Mouse (Mus musculus): ENCODE results near the gene Zfp704.

Gene Zfp704

DNA sequence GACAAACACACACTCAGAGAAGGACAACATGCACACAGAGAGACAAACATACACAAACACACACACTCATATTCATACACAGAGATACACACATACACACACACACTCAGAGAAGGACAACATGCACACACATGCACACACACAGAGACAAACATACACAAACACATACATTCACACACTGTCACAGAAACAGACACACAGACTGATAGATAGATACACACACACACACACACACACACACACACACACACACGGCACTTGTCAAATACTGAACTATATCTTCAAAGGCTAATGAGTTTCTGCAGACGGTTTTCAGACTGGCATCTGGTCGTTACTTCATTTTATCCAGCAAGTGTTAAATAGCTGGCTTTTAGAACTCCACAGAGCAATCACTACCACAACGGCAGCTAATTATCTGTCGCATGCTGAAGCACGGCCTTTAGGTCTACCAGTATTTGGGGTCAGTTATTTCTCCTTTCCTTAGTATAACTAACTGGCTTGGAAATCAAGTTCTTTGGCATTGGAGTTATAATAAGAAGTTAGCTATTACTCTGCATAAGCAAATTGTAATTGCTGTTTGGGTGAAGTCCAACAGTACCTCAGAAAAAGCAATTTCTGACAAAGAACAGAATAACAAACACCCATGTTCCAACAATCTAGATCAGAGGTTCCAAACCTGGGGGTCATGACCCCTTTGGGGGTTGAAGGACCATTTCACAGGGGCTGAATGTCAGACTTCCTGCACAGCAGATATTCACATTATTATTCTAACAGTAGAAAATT, 51.9 kb downstream of the Zfp704 start:
- no peak for DNase-seq (ENCODE audit: low spot score in 2 of 2)

DNA sequence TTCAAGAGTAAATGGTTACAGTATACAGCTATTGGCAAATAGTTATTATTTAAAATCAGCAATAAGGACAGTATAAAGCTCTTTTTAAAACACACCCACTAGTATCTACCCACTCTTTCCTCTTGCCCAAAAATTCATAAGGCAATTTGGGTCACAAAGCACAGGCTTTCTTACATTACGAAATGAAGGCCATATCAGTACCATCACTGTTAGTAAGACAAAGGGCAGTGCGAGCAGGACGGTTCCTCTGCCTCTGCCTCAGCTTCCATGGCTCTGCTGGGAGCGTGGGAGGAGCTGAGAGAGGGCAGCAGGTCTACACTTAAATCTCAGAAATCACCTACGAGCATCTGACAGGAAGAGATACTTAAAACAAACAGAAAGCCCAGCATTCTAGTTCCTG, 53.7 kb downstream of the Zfp704 start:
- no peak for DNase-seq (ENCODE audit: low spot score in 2 of 2)

DNA sequence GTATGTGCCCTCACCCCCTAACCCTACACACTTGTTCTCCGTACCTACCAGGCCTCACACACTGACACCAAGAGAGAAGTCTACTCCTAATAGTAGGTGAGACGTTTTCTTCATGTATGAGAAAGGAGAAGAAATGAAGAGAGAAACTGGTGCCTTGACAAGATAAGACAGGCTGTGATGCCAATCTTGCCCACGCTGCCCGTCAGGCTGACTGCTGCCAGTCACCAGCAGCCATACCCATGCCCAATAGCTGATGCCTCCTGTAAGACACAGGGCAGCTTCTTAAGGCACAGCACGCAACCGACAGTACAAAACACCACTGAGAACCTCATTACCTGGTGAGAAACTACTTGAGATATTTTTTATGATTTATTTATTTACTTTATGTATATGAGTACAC, 55.0 kb downstream of the Zfp704 start:
- no peak for DNase-seq (ENCODE audit: low spot score in 2 of 2)

DNA sequence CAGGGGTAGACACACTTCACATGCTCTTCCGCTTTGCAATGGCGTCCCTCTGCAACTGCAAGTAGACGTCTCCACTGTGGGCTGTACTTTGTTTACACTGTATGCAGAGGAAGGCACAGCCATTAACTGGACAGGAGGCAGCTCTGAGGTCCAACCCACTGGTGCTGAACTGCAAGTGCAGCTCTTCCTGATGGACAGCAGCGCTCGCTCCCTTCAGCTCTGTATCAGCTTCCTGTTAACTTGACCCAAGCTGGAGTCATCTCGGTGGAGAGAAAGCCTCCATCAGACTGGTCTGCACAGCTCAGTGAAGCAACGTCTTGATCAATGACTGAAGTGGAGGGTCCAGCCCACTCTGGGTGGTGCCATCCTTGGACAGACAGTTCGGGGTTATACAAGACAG, 57.6 kb downstream of the Zfp704 start:
- DNase-seq (ENCODE audit: low spot score in 2 of 2): no peak

DNA sequence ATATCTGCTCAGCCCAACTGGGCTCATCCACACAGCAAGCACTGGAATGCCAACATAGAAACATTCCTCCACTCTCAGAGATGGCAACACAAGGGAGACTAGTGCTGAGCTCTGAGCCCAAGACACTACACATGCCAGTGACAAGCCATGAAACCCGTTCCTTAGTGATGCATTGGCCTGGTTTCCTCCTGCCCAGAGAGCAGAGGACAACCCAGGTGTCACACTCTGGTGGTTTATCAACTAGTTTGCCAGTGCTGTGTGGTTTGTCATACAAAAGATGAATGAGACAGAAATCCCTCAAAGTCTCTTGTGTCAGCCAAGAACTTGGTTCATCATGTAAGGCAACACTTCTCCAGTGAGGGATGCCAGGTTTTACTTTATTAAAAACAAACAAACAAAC, 59.0 kb downstream of the Zfp704 start:
- DNase-seq (ENCODE audit: low spot score in 2 of 2): no peak

DNA sequence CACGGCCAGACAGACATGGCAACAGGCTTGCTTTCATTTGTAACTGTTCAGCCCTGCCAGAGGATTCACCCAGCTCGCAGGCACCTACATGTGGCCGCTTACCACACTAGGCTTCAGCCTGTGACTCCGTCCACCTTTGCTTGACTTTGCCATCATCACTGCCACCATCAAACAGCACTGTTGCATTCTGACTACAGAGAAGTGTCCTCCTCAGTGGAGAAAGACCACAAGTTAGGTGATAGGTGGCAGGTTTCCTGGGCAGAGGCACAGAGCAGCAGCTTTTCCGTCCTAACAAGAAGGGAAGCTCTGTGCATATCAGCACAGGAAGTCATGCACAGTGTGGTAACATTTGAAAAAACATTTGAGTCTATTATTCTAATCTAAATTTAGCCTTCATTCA, 60.1 kb downstream of the Zfp704 start:
- DNase-seq (ENCODE audit: low spot score in 2 of 2): no peak

DNA sequence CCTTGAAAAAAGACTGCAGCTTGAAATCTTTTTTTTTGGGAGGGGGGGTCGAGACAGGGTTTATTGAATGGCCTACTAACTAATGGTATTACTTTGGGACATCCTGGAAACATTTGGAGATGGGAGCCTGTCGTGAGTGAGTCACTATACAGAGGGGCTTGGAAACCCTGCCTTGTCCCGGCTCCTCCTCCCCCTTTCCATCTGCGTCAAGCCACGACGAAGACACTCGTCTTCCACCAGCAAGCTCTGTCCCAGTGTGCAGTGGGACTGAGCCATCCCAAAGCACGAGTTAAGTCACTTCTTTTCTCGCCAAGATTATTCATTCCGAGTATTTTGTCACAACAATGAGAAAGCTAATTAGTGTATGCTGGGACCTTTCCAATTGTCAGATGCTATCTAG, 61.7 kb downstream of the Zfp704 start:
- DNase-seq (ENCODE audit: low spot score in 2 of 2): no peak

DNA sequence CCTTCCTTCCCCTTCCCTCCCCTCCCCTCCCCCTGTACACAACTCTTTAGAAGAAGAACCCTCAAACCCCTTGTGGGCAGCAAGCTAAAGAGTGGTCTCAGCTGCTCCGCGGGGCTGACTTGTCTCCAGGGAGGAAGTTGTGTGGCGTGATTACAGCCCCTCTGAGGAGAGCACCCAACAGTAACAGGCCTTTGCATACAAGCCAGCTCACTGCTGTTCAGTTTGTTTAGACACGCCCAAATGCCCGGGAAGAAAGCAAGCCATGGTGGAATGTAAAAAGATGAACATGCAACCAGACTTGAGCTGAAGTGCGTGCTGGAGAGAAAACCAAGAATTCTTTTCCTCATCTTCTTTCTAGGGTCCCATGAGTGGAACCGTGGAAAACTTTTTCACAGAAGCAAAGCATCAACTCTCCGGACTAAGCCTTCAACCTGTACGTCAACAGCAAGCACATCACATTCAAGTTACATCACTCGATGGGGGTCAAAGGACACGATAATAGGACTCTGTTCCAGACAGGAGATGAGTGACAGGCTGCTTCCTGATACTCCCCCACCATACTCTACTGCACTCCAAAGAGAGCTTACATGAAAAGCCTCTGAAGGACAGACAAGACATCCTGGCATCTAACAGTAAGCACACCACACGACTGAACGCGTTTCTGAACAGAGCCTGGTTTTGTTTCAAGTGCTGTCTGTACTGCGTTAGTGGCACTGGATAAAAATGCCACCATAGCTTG, 62.8 kb downstream of the Zfp704 start:
- no peak for DNase-seq (ENCODE audit: low spot score in 2 of 2)

DNA sequence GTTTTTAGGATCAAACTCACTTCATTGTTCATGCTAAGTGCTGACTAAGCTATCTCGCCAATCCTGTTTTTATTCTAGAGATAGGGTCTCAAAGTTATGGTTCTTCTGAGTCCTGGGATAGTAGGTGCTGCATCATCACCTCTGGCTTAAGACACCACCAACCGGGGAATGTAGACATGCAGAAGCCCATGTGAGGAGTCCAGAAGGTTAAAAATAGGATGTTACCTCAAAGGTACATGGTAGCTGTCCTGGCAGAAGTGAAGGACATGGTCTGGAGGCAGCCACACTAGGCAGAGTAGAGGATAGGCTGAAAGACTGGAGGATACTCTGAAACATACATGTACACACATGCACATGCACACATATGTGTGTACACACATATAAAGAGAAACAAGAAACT, 65.5 kb downstream of the Zfp704 start:
- DNase-seq (ENCODE audit: low spot score in 2 of 2): no peak

DNA sequence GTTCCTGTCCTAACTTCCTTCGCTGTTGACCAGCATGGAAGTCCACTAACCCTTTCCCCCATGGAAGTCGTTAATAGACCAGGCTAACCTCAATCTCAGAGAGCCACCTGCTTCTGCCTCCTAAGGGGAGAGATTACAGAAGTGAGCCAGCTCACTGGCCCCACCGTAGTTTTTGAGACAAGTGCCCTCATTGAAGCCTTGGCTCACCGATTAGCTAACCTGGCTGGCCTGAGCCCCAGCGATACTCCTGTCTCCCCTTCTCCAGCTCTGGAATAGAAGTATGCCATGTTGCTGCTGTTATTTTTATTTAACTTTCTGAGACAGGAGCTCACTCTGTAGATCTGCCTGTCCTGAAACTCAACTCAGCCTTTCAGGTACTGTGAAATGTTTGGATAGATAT, 66.0 kb downstream of the Zfp704 start:
- DNase-seq (ENCODE audit: low spot score in 2 of 2): no peak

DNA sequence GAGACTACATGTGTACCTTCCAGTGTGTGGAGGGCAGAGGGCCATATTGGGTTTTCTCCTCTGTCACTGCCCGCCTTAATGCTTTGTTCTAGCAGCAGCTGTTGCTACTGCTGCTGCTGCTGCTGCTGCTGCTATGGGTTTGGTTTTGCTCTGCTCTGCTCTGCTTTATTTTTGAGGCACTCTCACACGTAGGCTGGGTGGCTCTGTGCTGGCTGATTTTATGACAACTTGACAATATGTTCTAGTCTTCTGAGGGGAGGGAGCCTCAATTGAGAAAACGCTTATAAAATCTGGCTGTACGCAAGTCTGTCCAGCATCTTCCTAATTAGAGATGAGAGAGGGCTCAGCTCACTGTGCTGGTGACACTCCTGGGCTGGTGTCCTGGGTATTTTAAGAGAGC, 66.4 kb downstream of the Zfp704 start:
- DNase-seq (ENCODE audit: low spot score in 2 of 2): no peak

DNA sequence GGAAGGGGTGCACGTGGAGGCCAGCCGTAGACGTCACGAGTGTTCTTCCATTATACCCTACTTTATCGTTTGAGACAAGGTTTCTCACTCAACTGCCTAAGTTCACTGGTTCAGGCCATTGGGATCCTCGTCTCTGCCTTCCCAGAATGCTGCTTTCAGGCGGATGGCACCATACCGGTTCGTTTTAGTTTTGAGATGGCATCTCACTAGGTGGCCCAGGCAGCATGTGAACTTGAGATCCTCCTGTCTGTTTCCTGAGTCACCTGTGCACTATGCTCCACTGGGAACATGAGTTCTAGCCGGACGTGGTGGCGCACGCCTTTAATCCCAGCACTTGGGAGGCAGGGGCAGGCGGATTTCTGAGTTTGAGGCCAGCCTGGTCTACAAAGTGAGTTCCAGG, 68.3 kb downstream of the Zfp704 start:
- no peak for DNase-seq (ENCODE audit: low spot score in 2 of 2)

DNA sequence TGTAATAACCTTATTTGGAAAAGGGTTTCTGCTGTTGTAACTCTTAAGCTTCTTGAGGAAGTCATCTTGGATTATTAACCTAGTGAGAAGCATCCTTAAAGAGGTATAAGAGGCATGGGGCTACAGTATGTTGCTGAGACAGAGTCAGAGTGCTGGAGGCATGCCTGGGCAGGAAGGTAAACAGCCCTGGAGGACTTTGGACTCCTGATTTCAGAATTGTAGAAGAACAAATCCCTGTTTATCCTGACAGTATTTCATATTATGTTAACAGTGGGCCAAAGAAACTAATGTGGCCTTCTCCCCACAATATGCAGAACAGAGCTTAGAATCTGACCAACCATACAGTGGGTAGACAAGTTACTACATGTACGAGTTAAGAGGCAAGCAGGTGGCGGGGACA, 71.4 kb downstream of the Zfp704 start:
- DNase-seq (ENCODE audit: low spot score in 2 of 2): no peak

DNA sequence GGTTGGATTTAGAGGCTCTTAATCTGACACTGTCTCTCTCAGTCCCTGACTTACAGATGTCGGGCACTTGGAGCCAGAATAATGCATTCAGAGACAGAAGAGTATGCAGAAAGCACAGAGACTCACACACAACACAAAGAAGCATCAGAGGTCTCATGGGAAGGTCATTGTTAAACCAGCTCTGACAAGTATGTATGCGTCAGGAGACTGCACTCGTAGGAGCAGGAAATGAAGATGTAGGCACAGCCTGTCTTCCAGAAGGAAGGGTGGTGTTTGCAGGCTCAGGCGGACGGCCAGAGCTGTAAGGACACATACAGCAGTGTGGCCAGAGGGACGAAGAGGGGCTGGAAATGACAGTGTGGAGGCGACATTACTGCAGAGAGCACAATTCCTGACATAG, 72.0 kb downstream of the Zfp704 start:
- DNase-seq (ENCODE audit: low spot score in 2 of 2): no peak

DNA sequence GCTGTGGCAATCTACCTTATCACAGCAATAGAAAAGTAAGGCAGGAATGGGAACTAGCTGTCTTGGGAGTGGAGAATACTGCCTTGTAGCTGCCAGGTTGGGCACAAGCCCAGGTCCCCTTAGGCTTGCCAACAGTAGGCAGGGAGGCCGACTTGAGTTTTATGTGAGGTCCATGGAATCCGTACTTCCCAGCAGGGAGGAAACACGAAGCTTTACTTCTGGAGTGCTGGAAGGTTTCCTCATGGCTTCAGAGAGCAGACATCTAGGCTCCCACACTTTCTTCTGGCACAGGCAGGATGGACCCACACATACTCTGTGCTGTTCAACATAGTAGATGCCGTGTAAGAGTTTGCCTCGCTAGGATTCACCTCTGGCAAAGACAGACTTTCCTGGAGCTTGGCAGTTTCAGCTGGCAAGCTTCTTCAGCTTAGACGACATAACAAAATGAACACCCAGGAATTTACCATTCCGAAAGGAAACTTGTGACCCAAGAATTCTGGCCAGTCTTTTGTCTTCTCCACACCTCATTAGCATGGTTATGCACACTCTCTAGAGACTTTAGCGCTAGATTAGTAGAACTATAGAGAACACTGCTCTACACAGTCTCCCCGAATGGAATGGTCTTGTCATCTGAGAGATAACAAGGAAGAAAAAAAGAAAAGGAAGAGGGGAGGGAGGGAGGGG, 79.6 kb downstream of the Zfp704 start:
- DNase-seq (ENCODE audit: low spot score in 2 of 2): no peak

DNA sequence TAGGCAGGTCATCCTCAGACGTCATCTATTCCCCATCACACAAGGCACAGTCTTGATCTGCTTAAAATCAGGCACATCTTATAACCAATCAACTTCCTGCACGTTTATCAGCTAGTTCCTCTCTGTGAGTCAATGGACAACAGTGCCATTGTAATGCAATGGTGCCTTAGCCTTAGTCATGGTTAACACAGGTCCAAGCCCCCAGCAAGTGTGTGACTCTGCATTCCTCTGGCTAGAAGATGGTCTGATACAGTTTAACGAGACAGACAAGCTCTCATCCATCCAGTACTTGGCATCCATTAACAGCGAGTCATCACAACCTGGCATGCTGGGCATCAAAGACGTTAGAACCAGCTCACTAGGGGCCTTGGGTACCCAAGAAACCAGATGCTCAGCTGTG, 85.5 kb downstream of the Zfp704 start:
- no peak for DNase-seq (ENCODE audit: low spot score in 2 of 2)

DNA sequence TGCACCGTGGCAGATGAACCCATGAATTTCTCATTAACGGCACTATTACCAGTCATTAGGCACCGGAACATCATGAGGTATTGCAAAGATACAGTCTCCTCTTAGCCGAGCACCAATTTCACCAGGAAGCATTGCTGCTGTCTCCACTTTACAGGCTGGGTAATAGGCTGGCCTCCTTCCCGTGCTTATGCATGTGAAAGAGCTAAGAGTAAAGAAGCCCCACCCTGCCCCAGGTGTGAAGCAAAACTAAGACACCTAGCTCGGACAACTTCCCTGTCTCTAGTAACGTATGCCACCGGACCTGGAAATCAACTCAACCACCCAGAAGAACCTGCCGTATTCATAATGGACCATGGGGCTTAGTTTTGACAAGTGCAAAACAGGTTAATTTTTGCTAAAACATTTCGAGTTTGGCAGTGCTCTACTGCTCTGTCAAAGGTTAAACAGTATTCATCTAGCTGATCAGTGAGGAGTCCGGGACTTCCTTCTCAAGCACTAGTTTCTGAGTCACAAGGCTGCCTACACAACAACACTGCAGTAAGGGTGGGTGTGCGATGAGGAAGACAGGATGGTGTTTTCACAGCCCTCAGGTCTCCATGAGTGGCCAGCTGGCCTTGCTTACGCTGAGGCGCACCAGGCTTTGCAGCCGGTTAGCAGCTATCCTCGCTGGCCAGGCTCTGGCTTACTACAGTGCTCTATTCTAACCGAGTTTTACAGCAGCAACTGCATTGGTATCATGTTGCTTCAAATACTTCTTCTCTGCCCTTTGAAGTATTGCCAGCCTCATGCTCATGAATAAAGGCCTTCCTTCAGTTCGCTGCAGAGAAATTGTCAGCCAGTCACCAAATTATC, 86.6 kb downstream of the Zfp704 start:
- DNase-seq (ENCODE audit: low spot score in 2 of 2): no peak

DNA sequence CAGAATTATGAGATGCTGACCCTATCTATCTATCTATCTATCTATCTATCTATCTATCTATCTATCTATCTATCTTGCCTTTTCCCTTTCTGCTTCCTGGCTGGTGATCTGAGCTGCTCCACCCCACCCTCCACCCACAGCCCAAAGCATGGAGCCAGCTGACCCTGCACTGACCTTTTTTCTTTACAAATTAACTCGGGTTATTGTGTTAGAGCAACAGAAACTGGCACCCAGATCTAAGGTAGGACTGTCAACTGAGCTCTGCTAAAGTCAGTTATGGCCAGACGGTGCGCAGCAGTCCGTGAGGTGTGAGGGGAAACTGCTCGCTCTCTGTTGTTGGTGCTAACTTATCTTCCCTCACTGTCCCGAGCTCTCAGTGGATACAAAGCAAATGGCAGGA, 87.9 kb downstream of the Zfp704 start:
- no peak for DNase-seq (ENCODE audit: low spot score in 2 of 2)

DNA sequence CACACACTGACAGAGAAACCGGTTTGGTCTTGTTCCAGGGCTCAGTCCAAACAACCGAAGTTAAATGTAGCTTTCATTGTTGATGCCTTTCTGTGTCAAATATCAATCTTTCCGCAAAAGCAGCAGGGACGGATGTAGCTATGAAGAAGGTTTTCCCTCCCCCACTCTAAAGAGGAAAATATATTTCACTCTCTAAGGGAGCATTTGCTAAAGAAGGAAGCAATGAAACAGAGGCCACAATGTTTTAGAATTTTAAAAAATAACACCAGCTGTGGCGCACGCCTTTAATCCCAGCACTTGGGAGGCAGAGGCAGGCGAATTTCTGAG, 89.2 kb downstream of the Zfp704 start:
- no peak for DNase-seq (ENCODE audit: low spot score in 2 of 2)

DNA sequence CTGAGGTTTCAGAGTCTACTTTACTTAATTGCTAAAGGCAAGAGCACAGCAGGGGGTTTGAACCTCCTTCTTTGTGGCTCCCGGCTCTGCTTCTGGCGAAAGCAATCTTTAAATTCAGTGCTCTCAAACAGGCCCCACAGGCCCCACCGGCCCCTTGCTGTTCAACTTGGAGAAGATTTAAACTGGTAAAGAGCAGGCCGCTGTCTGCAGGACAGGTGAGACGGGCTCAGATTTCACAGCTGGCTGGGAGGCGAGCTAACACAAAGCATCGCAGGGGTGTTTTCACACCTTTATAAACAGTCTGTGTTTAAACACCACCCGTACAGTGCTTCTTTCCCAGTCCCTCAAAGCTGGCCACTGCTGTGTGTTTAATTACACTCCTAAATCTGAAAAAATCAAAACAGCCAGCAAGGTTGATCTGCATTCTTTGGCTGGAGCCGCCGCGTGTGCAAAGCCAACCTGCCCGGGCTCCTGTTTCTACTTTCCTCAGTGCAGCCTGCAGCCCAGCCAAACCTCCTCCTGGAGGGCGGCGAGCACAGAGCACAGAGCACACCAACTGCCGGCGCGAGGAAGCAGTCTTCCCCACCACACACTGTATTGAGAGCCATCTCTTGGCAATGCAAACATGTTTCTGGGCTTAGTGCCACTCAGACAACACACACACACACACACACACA, 89.7 kb downstream of the Zfp704 start:
- DNase-seq (ENCODE audit: low spot score in 2 of 2): peak in 1 of 2 experiments; percentile 63

DNA sequence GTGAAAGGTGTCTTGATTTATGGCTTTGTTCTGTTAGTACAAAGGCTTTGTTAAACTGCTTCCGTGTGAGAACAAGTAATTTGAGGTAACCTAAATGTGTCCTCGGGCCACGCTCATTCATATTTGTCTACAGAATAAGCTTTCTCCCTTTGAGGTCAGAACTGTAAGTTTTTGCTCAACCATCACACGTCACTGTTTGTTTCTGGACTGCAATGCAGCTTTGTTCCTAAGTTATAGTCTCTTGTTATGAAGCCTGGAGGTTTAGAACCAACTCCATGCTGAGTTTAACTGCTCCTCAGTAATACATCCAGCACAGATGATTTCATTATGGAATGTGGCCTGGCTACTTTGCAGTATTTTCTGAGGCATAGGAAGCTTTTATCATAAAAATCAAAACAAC, 90.4 kb downstream of the Zfp704 start:
- no peak for DNase-seq (ENCODE audit: low spot score in 2 of 2)

DNA sequence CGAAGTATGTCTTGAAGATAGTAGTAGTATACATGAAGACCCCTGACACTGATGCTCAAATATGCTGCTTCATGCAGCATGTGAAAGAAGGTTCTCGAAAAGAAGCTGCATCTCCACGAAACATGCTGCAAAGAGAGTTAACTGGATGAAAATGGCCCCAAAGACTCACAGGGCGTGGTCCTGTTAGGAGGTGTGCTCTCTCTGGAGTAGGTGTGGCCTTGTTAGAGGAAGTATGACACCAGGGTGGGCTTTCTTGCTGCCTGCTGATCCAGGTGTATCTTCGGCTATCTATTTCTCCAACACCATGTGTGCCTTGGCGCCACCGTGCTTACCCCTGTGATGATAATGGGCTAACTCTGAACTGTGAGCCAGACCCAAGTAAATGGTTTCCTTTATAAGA, 90.9 kb downstream of the Zfp704 start:
- no peak for DNase-seq (ENCODE audit: low spot score in 2 of 2)
